Mouse (Mus musculus): ENCODE results near the gene Fanca.

- TF ChIP-seq MYOD1 (IDR thresholded peaks at IDR 0.05; ENCODE audit: control insufficient read depth, insufficient read length, low read depth) (no peak), CTCF (IDR thresholded peaks at IDR 0.05; ENCODE audit: control insufficient read depth, insufficient read depth, insufficient read length) (no peak), MAX (IDR thresholded peaks at IDR 0.05) (no peak), USF1 (IDR thresholded peaks at IDR 0.05; ENCODE audit: low read depth) (no peak)
These were observed 43.3 kb downstream of the Fanca start for GRCm38 (mm10) chr8:123275096-123275495.
